Mouse (Mus musculus) olfactory bulb, adult 2 months (tissue): ENCODE results near the gene Gemin5. TPM values are rescaled to one million over a fixed set of nuclear protein-coding genes. Genes with fewer than 3 reads are reported as not detected.
"Not testable (repeated sequence)": the region's sequence is repeated elsewhere in the genome, so short reads cannot be mapped to it uniquely, and the experiment has no call there.

Experiments used
- H3K27ac ChIP-seq: fragments of 200-500 bp; 2 replicates; pipeline ENCODE4 v1.5.1; 2012; ENCODE audit warnings: low read depth, low read length; ENCODE audit not compliant: insufficient read depth
- H3K4me1 ChIP-seq: fragments of 200-500 bp; 2 replicates; pipeline ENCODE4 v1.6.1; 2012; ENCODE audit warnings: low read length; ENCODE audit not compliant: control insufficient read depth, insufficient read depth
- H3K4me3 ChIP-seq: fragments of 200-500 bp; 2 replicates; pipeline ENCODE4 v1.5.1; 2012; ENCODE audit warnings: mild to moderate bottlenecking, low read depth, low read length, moderate library complexity; ENCODE audit not compliant: insufficient read depth
- CTCF ChIP-seq: fragments of 200-500 bp; IDR thresholded peaks from 2 replicates; pipeline ENCODE4 v1.5.1; 2012; ENCODE audit warnings: low read depth, mild to moderate bottlenecking, low read length, moderate library complexity; ENCODE audit not compliant: insufficient read depth
- POLR2A ChIP-seq: fragments of 200-500 bp; IDR thresholded peaks from 2 replicates; pipeline ENCODE4 v1.6.1; 2012; ENCODE audit warnings: mild to moderate bottlenecking, low read depth, low read length, moderate library complexity; ENCODE audit not compliant: insufficient read depth
- WGBS: fragments of 180-500 bp; shearing (Covaris S2); methylation state at CpG from one replicate; pipeline ENCODE4 v1.1.7; 2018; 5-methylcytosine and 5-hydroxymethylcytosine counted together
- polyA plus RNA-seq: library from polyadenylated mRNA; stranded (reverse); fragments of >200 nt; gene quantifications from 2 replicates; pipeline ENCODE4 v1.2.4, GENCODE M21; 2012; ENCODE audit warnings: low replicate concordance; ENCODE audit not compliant: missing spikeins, insufficient read depth, insufficient read length

The Gemin5 gene
- not detected in 2 replicates for polyA plus RNA-seq

GRCm38 (mm10) chr11:58168167-58168915 lies at the start of gene Gemin5:
Gene Gemin5 (minus strand): TSS chr11:58168539.
- no peak within 1 kb of the TSS for H3K27ac ChIP-seq
- H3K4me3 ChIP-seq, result peak within 1 kb of the TSS; percentile 81
- WGBS, result 1% methylated on average over 71 of the region's 71 CpGs
- TF ChIP-seq CTCF (0 out of 2 replicates have a peak, but pooled peaks have one; percentile 31), POLR2A (peak; percentile 66)
- no peaks in the 10 kb centered on the region for H3K4me1 ChIP-seq

GRCm38 (mm10) chr11:58216823-58217222 lies 48.5 kb upstream of the Gemin5 start:
- no peak overlapping the region for H3K4me3 ChIP-seq
- no peak overlapping the region for H3K27ac ChIP-seq
- 84% methylated on average over 6 of the region's 6 CpGs for WGBS
- TF ChIP-seq POLR2A (no peak), CTCF (no peak)
- no peaks in the 10 kb centered on the region for H3K4me1 ChIP-seq

GRCm38 (mm10) chr11:58215814-58216213 lies 47.5 kb upstream of the Gemin5 start:
- 80% methylated on average over 5 of the region's 5 CpGs for WGBS

DNA sequence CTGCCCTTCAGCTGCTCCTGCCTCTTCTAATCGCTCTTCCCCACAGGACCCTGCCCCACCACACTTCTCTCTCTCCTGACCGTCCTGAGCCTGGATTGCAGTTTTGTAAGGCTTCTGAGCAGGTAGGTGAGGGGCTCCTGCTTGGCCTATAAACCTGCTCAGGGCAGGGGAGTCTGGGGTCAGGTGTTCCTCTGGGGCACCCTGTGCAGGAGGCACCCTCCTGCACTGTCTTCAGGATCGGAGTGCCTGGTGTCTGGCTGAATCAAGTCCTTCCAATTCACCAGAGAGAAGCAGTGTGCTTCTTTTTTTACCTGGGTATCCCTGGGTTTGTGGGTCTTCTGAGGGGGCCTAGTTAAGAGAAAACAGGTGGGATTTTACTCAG lies 46.7 kb upstream of the Gemin5 start:
- peak overlapping the region; percentile 58 for H3K4me3 ChIP-seq
- H3K27ac ChIP-seq, H3K4me1 ChIP-seq: not testable (repeated sequence)
- WGBS, result 38% methylated on average over 2 of the region's 3 CpGs

More at GRCm38 (mm10) chr11:58215814-58216213, 47.5 kb upstream of the Gemin5 start:
- Histone ChIP-seq H3K27ac (no peak overlapping the region), H3K4me3 (no peak overlapping the region), H3K4me1 (no peaks in the 10 kb centered on the region)
- TF ChIP-seq CTCF (no peak), POLR2A (no peak)

- WGBS, result 37% methylated on average over 17 of the region's 17 CpGs
- no peaks in the 10 kb centered on the region for H3K4me1 ChIP-seq
- H3K4me3 ChIP-seq, result peak overlapping the region; percentile 58
- no peak overlapping the region for H3K27ac ChIP-seq
- TF ChIP-seq POLR2A, result no peak
- TF ChIP-seq CTCF, result no peak
These were observed 46.2 kb upstream of the Gemin5 start for GRCm38 (mm10) chr11:58214391-58215048.

GRCm38 (mm10) chr11:58213673-58214342 lies 45.5 kb upstream of the Gemin5 start:
- no peak overlapping the region for H3K27ac ChIP-seq
- TF ChIP-seq CTCF, result no peak
- TF ChIP-seq POLR2A, result no peak

GRCm38 (mm10) chr11:58211682-58212067 lies 43.3 kb upstream of the Gemin5 start:
- 22% methylated on average over 2 of the region's 2 CpGs for WGBS
- TF ChIP-seq POLR2A, result no peak
- no peak for TF ChIP-seq CTCF
- no peaks in the 10 kb centered on the region for H3K4me1 ChIP-seq
- no peak overlapping the region for H3K27ac ChIP-seq
- H3K4me3 ChIP-seq, result no peak overlapping the region

More at GRCm38 (mm10) chr11:58213673-58214342, 45.5 kb upstream of the Gemin5 start:
- 87% methylated on average over 7 of the region's 7 CpGs for WGBS
- H3K4me1 ChIP-seq, result no peaks in the 10 kb centered on the region
- no peak overlapping the region for H3K4me3 ChIP-seq

- H3K4me3 ChIP-seq, result no peak overlapping the region
- no peak overlapping the region for H3K27ac ChIP-seq
- 27% methylated on average over 9 of the region's 9 CpGs for WGBS
- TF ChIP-seq POLR2A (no peak), CTCF (no peak)
- no peaks in the 10 kb centered on the region for H3K4me1 ChIP-seq
These were observed 42.8 kb upstream of the Gemin5 start for GRCm38 (mm10) chr11:58211062-58211681.
